Mouse (Mus musculus): ENCODE measurements around the gene Macrod2.

Gene Macrod2

DNA sequence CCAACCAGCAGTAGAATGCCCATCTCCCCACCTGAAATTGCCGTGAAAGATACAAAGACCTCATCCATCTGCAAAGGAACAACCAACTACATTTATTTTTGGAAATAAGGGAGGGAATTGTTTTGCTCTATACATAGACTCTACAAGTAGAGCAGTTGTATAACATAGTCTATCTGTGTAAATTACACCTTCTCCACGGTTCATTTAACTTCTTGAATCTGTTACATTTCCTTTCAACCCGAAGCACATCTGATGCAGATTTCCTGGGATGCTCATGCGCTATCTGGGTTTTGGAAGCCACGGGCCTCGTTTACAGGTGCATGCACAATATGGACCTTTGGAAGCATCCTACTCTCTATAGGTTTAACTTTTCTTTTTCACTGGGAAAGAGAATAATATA, 175.8 kb downstream of the Macrod2 start:
- DNase-seq (ENCODE audit: low read depth, low spot score) = no peak

DNA sequence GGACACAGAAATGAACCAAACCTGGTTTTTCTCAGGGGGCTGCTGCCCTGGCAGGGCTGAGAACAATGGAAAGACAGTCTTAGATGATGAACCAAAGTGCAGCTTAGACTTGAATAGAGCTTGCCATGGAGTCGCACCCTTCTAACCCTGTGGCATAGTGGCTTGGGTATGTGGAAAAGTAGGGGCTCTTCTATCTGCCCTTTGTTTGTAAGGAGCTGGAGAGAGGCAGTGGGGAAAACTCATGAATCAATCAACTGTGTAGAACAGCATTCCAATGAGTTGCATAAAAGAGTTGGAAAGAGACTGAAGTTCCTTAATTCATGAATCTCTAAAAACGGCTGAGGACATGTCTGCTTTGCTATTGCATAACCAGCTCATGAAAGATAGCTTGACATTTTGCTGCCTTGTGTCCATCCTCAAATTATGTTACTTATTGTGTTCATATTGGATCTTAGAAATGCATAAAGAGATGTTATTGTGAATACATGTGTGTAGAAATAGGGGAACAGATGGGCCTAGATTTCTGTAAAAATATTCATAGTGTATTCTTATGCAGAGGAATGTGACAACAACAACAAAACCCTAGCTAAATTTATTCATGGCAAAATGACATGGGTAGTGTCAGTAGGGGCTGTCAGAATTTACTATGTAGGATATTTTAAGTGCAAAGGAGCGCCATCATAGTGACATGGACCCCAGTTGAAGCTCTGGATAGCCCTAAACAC, 197.6 kb downstream of the Macrod2 start:
- DNase-seq (ENCODE audit: low read depth, low spot score) = no peak

DNA sequence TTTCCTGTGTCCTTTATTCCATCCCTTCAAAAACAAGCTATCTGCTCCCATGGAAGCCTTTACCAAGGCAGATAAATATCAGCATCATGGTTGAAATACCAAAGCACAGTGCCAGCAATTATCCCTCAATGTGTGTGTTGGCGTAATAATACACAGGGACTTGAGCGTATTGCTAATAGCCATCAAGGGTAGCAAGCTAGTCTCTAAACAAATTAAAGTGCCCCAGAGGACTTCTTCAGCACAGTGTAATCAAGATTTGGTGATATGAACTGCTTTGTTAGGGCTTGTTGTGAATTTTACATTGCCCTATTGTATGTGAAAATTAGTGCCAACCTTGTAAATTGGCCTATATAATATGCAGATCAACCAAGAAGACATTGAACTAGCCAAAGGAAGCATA, 201.8 kb downstream of the Macrod2 start:
- DNase-seq (ENCODE audit: low read depth, low spot score) = no peak

DNA sequence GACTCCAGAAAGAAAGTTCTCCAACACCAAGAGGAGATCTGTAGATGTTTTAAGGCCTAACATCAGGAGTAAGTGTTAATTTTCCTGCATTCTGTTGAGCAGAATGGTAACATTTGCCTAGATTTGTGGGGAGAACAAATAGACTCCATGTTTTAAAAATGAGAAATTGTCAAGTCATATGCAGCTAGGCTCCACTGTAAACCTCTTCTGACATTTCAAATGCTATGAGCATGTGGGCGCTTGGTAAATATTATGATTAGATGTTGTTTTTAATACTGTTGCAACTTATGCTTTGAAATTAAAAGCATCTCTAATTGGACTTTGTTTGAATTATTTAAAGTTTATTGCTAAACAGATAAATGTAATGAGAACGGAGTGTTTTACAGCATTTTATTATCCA, 220.3 kb downstream of the Macrod2 start:
- DNase-seq (ENCODE audit: low read depth, low spot score) = no peak

DNA sequence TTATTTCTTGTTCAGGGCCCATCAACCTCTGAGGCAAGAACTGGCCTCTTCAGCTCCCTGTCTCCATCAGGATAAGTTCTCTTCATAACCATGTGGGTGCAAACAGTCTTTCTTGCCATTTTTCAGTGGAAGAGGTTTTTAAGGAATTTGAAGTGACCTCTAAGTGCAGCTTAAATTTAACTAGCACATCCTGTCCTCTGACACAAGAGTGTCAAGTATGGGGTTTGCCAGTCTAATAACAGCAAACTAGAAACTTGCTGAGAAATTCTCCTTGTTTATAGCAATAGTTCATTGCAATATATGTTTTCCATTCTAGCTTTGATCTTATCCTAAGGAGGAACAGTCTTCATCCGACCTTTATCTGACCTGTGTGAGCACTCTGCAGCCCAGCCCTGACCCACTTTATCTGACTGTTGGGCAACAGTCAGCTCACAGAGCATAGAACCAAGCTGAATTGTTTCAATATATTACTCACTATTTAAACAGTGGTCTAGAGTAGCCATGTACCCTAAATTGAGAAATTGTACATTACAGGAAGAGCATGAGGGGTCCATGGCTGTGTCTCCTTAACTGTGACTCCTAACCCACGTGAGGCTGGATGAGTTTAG, 226.7 kb downstream of the Macrod2 start:
- no peak for DNase-seq (ENCODE audit: low read depth, low spot score)

DNA sequence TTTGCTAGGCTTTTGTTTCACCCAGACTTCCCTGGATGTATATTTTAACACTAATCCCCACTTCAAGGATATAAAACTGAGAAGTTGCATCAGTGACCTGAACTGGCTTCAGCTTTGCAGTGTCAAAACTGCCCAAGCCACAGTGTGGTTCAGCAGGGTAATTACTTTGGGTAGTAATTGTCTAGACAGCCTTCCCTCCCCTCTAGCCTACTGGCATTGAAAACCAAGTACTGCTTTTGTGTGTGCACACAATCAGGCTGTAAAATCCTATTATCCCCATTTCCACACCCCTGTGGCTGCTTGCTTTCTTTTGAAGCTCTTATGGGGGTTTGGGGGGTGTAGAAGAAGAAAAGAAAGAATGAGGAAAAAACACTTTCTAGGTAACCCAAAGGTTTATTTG, 258.4 kb downstream of the Macrod2 start:
- no peak for DNase-seq (ENCODE audit: low read depth, low spot score)

DNA sequence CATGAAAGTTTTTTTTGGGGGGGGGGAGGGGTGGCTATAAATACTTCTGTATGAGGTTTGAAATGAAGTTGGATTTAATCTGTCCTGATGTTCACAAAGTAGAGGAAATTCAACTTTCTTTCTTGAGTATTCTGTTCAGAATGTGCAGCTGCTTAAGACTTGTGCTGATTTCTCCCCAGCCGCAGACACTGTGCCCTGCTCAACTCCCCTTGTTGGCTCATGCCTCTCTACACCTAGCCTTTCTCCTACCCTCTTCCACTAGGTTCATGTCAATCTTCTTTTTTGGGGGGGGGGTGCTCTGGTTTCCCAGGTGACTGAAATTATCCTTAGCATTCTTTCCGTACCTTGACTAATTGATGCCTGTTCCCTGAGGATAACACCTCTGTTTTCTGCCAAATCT, 258.9 kb downstream of the Macrod2 start:
- no peak for DNase-seq (ENCODE audit: low read depth, low spot score)

DNA sequence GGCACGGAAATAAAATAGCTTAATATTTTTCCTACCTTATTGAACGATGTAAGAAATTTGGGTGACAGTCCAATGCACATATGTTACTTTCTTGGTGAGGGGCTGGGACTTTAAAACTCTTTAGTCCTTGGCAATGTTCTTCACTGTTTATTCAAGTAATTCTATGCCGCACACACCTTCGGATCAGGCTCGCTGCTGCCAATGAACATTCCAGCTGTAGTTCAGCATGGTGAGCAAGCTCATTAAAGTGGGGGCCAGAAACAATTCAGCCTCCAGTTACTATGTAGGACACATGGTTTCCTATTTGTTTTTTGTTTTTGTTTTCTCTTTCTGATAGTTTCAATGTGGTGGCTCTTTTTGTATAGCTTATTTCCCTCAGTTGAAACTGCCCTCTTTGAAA, 267.6 kb downstream of the Macrod2 start:
- no peak for DNase-seq (ENCODE audit: low read depth, low spot score)

DNA sequence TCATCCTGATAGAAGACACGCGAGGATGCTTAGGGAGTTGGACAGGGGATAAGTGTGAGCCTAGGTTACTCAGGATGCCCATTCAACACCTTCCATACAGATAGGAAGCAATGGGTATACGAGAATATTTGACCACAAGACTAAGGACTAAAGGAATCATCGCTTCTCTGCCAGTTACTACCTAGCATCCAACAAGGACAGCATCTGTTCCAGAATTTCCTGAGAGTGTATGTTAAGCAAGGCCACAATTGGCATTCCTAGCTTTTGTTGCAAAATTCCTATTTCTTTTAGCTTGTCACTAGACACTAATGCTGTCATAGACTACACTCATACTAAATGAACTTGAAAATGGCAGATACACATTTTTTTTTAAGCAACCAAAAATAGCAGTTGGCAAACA, 269.3 kb downstream of the Macrod2 start:
- no peak for DNase-seq (ENCODE audit: low read depth, low spot score)

DNA sequence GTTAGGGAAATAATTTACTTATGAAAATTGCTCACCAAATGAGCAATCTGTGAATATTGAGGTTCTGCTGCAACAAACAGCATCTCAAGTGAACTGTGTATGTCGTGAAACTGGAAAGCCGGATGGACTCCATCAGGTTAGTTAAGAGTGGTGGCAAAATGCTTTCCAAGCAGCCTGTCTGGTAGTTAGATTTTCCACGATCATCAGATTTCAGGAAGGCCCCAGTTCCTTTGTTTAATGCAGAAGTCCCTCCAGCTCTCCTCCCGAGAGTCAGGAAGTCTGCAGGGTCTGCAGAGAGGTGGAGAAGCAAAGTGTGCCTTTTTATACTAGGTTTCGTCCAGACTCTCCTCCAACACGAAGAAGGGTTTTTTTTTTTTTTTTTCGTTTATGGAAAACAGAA, 271.7 kb downstream of the Macrod2 start:
- no peak for DNase-seq (ENCODE audit: low read depth, low spot score)

DNA sequence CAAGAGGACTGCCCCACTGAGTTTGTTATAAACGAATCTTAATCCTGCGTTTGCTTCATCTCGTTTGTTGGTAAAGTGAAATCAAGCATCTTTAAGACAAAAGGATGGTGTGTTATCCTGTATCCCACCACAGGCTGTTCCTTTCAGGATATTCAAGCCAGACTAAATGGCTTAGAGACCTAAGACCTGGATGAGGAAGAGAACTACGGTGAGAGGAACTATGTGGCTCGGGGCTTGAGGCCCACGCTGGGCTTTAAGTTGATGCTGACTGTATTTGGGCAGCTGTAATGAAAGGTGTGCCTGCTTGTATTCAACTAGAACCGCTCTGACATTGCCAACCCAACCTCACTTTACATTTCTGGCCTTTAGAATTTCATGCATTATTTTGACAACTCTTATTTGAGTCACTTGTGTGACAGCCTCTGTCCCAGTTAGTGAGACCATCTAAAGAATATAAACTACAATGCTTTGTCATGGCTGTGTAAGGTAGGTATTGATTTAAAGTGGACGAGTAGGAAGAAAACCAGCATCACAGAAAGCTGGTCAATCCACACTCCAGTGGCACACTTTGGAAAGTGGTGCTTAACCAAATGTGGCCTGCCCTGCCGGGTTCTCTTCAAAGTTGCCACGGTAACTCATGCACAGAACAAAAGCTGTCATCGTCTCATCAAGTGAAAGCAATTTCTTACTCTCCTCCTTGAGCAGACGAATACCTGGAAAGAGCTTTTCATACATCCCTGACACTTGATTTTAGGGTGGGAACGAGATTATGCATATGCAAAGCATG, 272.3 kb downstream of the Macrod2 start:
- DNase-seq (ENCODE audit: low read depth, low spot score) = no peak

DNA sequence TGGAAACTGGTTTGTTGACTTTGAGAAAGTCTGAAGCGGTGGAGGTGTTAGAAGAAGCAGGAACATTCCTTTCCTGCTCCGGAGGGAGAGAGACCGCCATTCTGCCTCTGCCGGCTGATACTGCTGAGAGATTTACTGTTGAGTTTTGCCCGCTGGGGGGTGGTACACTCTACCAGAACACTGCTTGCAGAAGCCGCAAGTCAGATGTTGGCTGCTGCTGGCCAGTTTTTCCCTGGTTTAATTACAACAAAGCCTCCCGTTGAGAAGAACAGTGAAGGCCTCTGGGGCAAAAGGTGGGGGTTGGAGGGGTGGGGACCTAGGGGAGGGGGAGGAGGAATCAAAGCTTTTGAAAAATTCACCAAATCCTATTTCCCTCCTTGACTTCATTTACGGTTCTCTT, 273.2 kb downstream of the Macrod2 start:
- no peak for DNase-seq (ENCODE audit: low read depth, low spot score)

DNA sequence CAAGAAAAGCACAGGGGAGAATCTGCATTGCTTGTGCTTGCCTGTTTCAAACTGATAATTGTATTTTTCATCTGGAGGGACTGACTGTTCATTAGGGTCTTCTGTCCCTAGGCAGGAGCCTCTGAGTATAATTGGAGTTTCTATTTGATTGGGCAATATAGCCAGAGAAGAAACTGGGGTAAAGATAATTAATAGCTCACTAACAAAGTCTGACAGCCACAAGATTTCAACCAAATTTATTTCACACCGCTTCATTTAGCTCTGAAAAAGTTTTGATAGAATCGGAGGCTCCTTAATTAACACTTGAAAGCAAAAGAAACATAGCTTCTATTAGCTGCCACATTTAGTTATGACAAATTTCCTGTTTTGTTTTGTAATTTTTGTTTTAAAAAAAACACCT, 274.0 kb downstream of the Macrod2 start:
- DNase-seq (ENCODE audit: low read depth, low spot score) = no peak

DNA sequence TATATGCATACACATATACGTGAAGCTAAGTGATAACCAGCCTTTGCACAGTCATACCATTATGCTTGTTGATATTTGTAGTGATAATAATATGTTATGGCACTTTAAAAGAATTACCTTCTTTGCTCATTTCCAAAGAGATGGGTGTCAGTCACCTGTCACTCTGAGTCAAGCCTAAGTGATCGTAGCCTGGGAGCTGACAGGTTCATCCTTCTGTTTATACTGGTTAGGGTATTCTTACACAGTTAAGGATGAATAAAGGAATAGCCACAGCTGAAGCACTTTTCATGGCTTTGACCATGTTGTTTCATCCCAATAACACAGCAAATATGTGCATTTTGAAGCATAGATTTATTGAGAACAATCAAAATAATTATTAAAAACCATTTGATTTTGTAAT, 274.7 kb downstream of the Macrod2 start:
- no peak for DNase-seq (ENCODE audit: low read depth, low spot score)

DNA sequence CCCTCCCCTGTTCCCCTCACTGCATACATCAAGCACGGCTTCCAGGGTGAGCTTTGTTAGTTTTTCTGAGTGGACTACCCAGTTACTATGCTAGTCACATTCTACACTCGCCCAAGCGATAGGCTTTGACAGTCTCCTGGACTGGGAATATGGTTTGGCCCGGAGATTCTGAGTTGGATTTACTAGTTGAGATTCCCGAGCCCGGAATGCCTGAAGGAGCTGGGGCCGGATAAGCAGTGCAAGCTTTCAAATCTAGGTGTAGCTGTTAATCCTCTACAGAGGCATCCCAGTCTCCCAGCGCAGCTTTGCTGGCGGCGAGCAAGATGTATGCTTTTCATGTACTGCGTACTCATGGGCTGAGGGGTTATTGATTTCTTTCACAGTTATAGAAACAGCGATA, 275.3 kb downstream of the Macrod2 start:
- no peak for DNase-seq (ENCODE audit: low read depth, low spot score)

DNA sequence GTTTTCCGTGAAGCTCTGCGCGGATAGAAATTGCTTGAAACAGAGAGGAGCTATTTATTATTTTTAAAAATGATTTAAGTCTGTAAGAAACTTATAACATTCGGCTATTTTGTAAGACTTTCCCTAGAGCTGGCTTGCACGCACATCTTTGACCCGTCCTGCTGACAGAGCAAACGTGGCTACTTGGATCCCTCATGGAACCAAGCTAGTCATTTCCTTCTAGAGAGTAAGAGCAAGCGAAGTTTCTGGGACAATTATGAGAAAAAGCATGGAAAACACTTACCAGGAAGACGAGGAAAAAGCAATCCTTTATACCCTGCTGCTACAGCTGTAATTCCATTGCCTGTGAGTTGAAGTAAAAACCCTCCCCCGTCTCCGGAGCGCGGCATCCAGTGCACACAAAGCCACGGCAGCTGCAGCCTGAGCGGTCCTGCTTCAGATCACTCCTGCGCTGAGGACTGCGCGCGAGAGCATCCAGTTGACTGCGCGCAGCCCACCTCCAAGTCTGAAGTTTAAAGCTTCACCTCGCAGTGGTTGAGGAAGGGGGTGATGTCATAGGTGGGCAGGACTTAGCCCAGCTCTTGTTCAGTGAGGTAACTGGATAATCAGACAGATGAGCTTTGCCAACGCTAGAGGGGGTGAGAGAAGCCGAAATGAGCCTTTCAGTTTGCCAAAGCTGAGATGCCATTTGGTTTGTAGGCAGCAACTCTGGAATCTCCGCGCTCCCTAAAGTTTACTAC, 276.0 kb downstream of the Macrod2 start, which contains the start of gene Flrt3:
Gene Flrt3, minus strand, starts transcription at position 507 of the 740 bp plus-strand sequence.
- DNase-seq (ENCODE audit: low read depth, low spot score) = no peak

DNA sequence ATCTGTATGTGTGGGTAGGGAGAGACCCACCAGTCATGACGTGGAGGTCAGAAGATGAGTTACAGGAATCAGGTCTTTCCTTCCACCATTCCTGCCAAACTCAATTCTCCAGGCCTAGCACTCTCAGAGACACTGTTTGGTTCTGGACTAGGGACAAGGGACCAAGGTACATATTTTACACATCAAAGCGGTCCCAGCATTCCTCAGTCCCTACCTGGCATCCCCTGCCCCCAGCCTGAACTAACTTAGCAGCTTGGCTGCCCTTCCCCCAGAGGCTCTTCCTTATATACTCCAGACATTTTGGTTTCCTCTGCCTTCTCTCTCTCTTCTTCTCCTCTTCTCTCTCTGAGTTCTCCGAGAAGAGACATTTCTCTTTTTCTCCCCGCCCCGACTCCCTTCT, 278.4 kb downstream of the Macrod2 start:
- DNase-seq (ENCODE audit: low read depth, low spot score) = no peak

DNA sequence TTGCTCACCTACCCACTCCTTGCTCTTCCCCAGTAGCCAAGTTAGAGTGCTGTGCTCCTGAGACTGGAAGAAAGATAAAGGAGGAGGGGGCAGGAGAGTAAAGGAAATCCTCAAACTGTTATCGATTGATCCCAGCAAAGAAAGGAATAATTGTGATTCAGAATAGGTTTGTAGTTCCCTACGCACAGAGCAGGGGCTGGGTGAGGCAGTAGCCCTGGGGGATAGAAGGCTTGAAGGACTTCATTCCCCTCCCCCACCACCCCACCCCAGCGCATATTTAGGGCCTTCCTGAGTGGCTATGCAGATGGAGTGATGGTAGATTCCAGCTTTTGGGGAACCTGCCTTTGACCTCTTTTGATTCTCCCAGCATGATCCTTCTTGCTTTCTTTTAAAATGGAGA, 281.6 kb downstream of the Macrod2 start:
- no peak for DNase-seq (ENCODE audit: low read depth, low spot score)

DNA sequence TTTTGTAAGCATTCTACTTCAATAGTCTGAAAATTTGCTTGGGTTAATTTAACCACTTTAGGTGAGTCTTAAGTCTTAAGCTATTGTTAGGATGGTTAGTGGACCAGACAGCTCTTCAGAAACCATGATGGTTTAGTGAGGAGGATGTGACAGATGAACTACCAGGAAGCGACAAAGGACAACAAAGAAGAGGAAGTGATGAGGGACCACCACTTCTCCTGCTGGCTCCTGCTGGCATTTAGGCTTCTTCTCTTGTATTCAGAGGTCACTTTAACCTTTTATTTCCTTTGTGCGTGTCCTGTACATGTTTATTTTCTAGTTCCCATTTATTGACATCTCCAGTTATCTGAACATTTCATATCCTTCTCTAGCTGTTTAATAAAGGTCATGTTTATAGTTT, 295.8 kb downstream of the Macrod2 start:
- DNase-seq (ENCODE audit: low read depth, low spot score) = no peak

DNA sequence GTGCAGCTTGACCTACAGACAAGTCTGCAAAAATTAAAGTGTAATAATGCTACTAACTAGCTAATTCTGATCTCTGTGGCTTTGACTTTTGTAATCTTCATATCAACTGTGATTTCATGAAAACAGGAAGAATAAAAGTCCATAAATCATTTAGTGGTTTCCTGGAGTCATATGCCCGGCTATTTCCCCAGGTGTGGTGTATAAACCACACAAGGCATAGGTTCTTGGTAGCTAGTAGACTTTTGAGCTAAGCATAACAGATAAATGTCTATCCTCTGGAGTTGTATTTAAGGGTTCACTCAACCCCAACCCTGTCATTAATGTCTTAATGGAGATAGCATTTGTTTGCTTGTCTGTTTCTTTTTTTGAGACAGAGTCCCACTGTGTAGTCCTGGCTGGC, 296.3 kb downstream of the Macrod2 start:
- DNase-seq (ENCODE audit: low read depth, low spot score) = no peak

DNA sequence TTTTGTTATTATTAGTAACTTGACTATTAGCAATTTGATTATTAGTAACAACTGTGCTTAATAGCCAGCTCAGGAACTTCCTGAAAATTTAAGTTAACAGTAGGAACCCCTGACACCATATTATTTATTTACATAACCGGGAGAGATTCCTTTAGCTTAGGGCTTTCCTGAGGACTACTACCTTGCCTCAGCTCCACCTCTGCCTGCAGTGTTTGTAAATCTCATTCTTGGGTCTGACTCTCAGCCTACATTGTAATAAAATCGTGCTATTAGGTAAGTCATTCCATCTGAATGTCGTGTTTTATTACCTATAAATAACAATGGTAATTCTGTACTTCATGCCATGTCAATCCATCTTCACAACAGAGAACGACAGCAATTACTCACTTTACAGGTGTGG, 297.4 kb downstream of the Macrod2 start:
- no peak for DNase-seq (ENCODE audit: low read depth, low spot score)

DNA sequence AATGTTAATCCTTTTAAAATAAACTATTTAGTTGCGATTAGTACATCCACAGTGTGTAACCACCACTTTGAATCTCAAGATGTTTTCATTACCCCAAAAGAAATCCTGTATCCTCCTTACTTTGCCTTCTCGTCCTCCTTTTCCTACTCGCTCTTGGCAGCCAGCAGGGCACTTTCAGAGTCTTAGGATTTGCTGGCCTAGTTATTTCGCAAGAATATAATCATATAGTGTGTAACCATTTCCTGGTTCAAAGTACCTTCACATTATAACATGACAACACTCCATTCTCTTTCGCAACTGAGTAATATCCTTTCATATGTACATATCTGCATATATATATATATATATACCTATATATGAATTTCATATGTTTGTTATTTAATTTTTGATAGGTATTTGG, 298.7 kb downstream of the Macrod2 start:
- no peak for DNase-seq (ENCODE audit: low read depth, low spot score)

Measured in c-Kit-negative CD71-positive TER-119-positive erythroid progenitor cells, embryonic 14.5 days (primary cell).